Mouse (Mus musculus) ES-Bruce4 (cell line): ENCODE measurements around the gene Hist1h2bj. TPM values are rescaled to one million over a fixed set of nuclear protein-coding genes. Genes with fewer than 3 reads are reported as not detected.
"Not testable (repeated sequence)": the region's sequence is repeated elsewhere in the genome, so short reads cannot be mapped to it uniquely, and the experiment has no call there.

Experiments used
- H3K27ac ChIP-seq: 2 replicates; pipeline ENCODE4 v1.5.1; 2012; ENCODE audit warnings: low read length, inconsistent platforms; ENCODE audit not compliant: insufficient read depth
- H3K27me3 ChIP-seq: 2 replicates; pipeline ENCODE4 v1.6.1; 2012; ENCODE audit warnings: mild to moderate bottlenecking, low read length, inconsistent platforms; ENCODE audit not compliant: control insufficient read depth, poor library complexity, insufficient read depth, severe bottlenecking
- H3K36me3 ChIP-seq: 2 replicates; pipeline ENCODE4 v1.6.1; 2012; ENCODE audit warnings: inconsistent platforms, mild to moderate bottlenecking, low read length, moderate library complexity; ENCODE audit not compliant: control insufficient read depth, poor library complexity, insufficient read depth, severe bottlenecking
- H3K4me1 ChIP-seq: one replicate; pipeline ENCODE4 v1.8.1; 2011; ENCODE audit warnings: low read length; ENCODE audit not compliant: control insufficient read depth, insufficient read depth
- H3K4me3 ChIP-seq: 2 replicates; pipeline ENCODE4 v1.5.1; 2011; ENCODE audit warnings: low read depth, mild to moderate bottlenecking, low read length
- H3K9ac ChIP-seq: 2 replicates; pipeline ENCODE4 v1.6.1; 2012; ENCODE audit warnings: low read depth, mild to moderate bottlenecking, inconsistent platforms; ENCODE audit not compliant: poor library complexity, severe bottlenecking
- H3K9me3 ChIP-seq: replicated peaks from 2 replicates; pipeline ENCODE4 v1.6.1; 2012; ENCODE audit warnings: mild to moderate bottlenecking, low read length, inconsistent platforms; ENCODE audit not compliant: control insufficient read depth, poor library complexity, insufficient read depth, severe bottlenecking
- CTCF ChIP-seq: IDR thresholded peaks from one replicate; pipeline ENCODE4 v1.8.1; 2011; ENCODE audit warnings: low read depth, low read length
- EP300 ChIP-seq: IDR thresholded peaks from 2 replicates; pipeline ENCODE4 v1.6.1; 2011; ENCODE audit warnings: low read depth, low read length; ENCODE audit not compliant: insufficient read depth
- POLR2A ChIP-seq: IDR thresholded peaks from one replicate; pipeline ENCODE4 v1.8.1; 2011; ENCODE audit warnings: low read length; ENCODE audit not compliant: insufficient read depth
- polyA plus RNA-seq: library from polyadenylated mRNA; stranded (reverse); fragments of >200 nt; gene quantifications from 2 replicates; pipeline ENCODE4 v1.2.4, GENCODE M21; 2011; ENCODE audit warnings: low read depth; ENCODE audit not compliant: missing spikeins, insufficient read depth, insufficient read length

Gene Hist1h2bj
- polyA plus RNA-seq, 1 experiment: 14.6 TPM

- Histone ChIP-seq H3K36me3 (no peaks in the 10 kb centered on the region), H3K4me3 (no peak overlapping the region), H3K9me3 (no peaks in the 10 kb centered on the region), H3K4me1 (no peaks in the 10 kb centered on the region), H3K27ac (no peak overlapping the region), H3K27me3 (no peaks in the 10 kb centered on the region), H3K9ac (no peak overlapping the region)
- TF ChIP-seq CTCF: no peak
- no peak for TF ChIP-seq EP300
- no peak for TF ChIP-seq POLR2A
Measured at GRCm38 (mm10) chr13:22030493-22030892, 12.5 kb upstream of the Hist1h2bj start.

GRCm38 (mm10) chr13:22033741-22034442 is 9.1 kb upstream of the Hist1h2bj start:
- no peaks in the 10 kb centered on the region for H3K27me3 ChIP-seq
- H3K27ac ChIP-seq: peak overlapping the region; percentile 28; the same call in 1 of the 2 replicates
- H3K4me3 ChIP-seq: no peak overlapping the region
- no peak for TF ChIP-seq POLR2A
- no peak for TF ChIP-seq EP300
- no peak for TF ChIP-seq CTCF
- no peaks in the 10 kb centered on the region for H3K36me3 ChIP-seq
- H3K9ac ChIP-seq: peak overlapping the region; percentile 99
- no peaks in the 10 kb centered on the region for H3K4me1 ChIP-seq
- no peaks in the 10 kb centered on the region for H3K9me3 ChIP-seq

DNA sequence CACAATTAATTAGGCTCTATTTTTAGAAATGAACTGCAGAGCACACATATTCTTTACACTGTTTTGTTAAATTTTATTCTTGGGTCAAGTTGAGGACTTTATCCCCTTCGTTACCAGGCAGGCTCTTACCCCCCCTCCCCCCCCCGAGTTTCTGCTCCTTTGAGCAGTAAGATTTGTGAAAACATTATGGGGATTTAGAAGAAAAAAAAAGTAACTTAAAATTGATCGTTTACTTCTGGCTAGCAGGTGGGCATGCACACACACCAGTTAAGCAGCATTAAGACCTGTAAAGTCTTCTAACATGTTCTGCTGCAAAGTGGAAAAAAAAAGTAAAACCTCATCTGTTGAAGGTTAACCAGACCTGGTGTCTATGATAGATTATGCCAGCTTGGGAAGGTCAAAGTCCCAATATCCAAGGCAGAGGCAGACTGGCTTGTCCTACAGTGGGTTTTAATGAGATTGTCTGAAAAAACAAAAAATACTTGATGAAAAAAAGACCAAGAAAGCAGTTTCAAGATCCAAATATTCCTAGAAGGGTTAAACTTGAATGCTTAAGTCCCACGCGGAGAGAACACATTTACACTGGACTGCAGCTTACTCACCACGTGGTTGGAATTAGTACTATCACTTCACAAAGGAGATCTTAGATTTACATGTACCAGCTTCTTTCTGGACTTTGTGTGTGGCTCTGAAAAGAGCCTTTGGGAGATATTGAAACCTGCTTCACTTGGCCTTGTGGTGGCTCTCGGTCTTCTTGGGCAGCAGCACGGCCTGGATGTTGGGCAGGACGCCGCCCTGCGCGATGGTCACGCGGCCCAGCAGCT is 8.4 kb upstream of the Hist1h2bj start:
- no peaks in the 10 kb centered on the region for H3K36me3 ChIP-seq
- no peaks in the 10 kb centered on the region for H3K4me1 ChIP-seq
- H3K27me3 ChIP-seq: no peaks in the 10 kb centered on the region
- TF ChIP-seq CTCF (no peak), EP300 (no peak), POLR2A (no peak)
- peak overlapping the region; percentile 80 for H3K4me3 ChIP-seq
- H3K27ac ChIP-seq: peak overlapping the region; percentile 95
- H3K9ac ChIP-seq: peak overlapping the region; percentile 99
- no peaks in the 10 kb centered on the region for H3K9me3 ChIP-seq

DNA sequence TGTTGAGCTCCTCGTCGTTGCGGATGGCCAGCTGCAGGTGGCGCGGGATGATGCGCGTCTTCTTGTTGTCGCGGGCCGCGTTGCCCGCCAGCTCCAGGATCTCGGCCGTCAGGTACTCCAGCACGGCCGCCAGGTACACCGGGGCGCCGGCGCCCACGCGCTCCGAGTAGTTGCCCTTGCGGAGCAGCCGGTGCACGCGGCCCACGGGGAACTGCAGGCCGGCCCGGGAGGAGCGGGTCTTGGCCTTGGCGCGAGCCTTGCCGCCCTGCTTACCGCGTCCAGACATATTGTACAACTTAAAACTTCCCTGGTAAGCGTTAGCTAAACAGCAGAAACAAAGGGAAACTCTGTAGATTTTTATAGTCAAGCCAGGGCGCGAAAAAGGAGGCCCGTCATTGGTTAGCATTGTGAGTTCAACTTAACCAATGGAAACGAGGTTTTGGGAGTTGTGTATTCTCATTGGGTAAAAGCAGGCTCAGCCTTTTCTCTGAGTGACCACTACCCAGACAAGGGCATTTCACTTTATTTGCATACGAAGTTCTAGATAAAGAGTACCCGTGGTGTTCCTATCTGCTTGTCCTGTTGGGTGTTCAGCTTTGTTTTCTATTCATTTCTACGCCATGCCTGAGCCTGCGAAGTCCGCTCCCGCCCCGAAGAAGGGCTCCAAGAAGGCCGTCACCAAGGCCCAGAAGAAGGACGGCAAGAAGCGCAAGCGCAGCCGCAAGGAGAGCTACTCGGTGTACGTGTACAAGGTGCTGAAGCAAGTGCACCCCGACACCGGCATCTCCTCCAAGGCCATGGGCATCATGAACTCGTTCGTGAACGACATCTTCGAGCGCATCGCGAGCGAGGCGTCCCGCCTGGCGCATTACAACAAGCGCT is 7.5 kb upstream of the Hist1h2bj start, which contains the start of the genes Hist1h2ah and Hist1h2bk:
Gene Hist1h2ah (minus strand): TSS at position 302 of the 882 bp plus-strand sequence.
Gene Hist1h2bk (plus strand): TSS at position 604 of the 882 bp plus-strand sequence.
- not testable (repeated sequence) for H3K9me3 ChIP-seq, H3K36me3 ChIP-seq, H3K4me1 ChIP-seq, H3K27me3 ChIP-seq
- Histone ChIP-seq H3K9ac (peak within 1 kb of the TSS; percentile 99), H3K4me3 (peak within 1 kb of the TSS; percentile 80), H3K27ac (peak within 1 kb of the TSS; percentile 98)
- TF ChIP-seq POLR2A: peak; percentile 36

DNA sequence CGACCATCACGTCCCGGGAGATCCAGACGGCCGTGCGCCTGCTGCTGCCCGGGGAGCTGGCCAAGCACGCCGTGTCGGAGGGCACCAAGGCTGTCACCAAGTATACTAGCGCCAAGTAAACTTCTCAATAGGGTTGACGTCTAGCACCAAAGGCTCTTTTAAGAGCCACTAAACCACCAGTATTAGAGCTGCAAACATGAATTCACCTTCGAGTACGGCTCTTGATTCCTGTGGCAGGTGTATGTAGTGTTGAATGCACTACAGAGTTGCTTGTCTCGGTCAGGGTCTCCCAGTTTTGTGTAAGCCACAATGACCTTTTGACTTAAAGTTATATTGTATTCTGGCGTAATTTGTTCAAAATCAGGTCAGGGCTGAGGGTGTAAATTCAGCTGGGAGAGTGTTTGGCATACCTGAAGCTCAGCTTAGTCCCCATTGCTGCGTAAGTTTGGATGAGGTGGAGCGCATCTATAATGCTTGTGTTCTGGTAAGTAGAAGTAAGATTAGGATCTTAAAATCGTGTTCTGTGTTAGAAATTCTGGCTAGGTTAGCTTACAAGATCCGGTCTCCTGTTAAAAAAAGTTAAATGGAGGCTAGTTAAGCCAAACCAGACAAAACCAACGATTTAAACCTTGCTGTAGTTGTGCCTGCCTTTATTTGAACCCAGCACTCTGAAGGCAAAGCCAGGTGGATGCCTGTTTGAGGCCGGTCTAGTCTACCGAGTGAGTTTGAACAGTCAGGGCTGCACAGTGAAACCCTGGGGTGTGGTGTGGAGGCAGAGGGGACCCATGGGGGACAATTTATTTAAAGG is 6.7 kb upstream of the Hist1h2bj start:
- no peaks in the 10 kb centered on the region for H3K36me3 ChIP-seq
- peak overlapping the region; percentile 64 for H3K4me3 ChIP-seq
- peak overlapping the region; percentile 98 for H3K27ac ChIP-seq
- peak overlapping the region; percentile 98 for H3K9ac ChIP-seq
- H3K4me1 ChIP-seq: no peaks in the 10 kb centered on the region
- TF ChIP-seq POLR2A (peak; percentile 77), CTCF (no peak)
- H3K27me3 ChIP-seq: no peaks in the 10 kb centered on the region
- no peaks in the 10 kb centered on the region for H3K9me3 ChIP-seq
